Mouse (Mus musculus): Measurements from ENCODE around the gene Plekhb2.

The Plekhb2 gene

GRCm38 (mm10) chr1:34849745-34850342 lies at the start of gene Plekhb2:
Gene Plekhb2, plus strand, starts transcription at chr1:34849976.
- DNase-seq (ENCODE audit: low read depth) = peak; percentile 66

- DNase-seq (ENCODE audit: low read depth) = peak; percentile 75
Measured at GRCm38 (mm10) chr1:34801616-34802289, 48.0 kb upstream of the Plekhb2 start.

- DNase-seq (ENCODE audit: low read depth) = peak; percentile 79
Measured at GRCm38 (mm10) chr1:34802290-34802642, 47.5 kb upstream of the Plekhb2 start.

- DNase-seq (ENCODE audit: low read depth) = no peak
Measured at GRCm38 (mm10) chr1:34804863-34805262, 44.9 kb upstream of the Plekhb2 start.

- DNase-seq (ENCODE audit: low read depth) = no peak
Measured at GRCm38 (mm10) chr1:34805931-34806520, 43.8 kb upstream of the Plekhb2 start.

GRCm38 (mm10) chr1:34808445-34808844 lies 41.3 kb upstream of the Plekhb2 start:
- no peak for DNase-seq (ENCODE audit: low read depth)

- no peak for DNase-seq (ENCODE audit: low read depth)
Measured at GRCm38 (mm10) chr1:34810293-34810692, 39.5 kb upstream of the Plekhb2 start.

- DNase-seq (ENCODE audit: low read depth) = no peak
Measured at GRCm38 (mm10) chr1:34811035-34811434, 38.7 kb upstream of the Plekhb2 start.

GRCm38 (mm10) chr1:34811581-34811980 lies 38.2 kb upstream of the Plekhb2 start:
- no peak for DNase-seq (ENCODE audit: low read depth)

- no peak for DNase-seq (ENCODE audit: low read depth)
Measured at GRCm38 (mm10) chr1:34812407-34813247, 37.1 kb upstream of the Plekhb2 start.

GRCm38 (mm10) chr1:34815843-34816242 lies 33.9 kb upstream of the Plekhb2 start:
- DNase-seq (ENCODE audit: low read depth) = no peak

- DNase-seq (ENCODE audit: low read depth) = no peak
Measured at GRCm38 (mm10) chr1:34819225-34819910, 30.4 kb upstream of the Plekhb2 start.

GRCm38 (mm10) chr1:34821411-34821810 lies 28.4 kb upstream of the Plekhb2 start:
- DNase-seq (ENCODE audit: low read depth) = peak; percentile 36

GRCm38 (mm10) chr1:34822003-34822402 lies 27.8 kb upstream of the Plekhb2 start:
- DNase-seq (ENCODE audit: low read depth) = no peak

- no peak for DNase-seq (ENCODE audit: low read depth)
Measured at GRCm38 (mm10) chr1:34822746-34823145, 27.0 kb upstream of the Plekhb2 start.

GRCm38 (mm10) chr1:34823353-34823752 lies 26.4 kb upstream of the Plekhb2 start:
- DNase-seq (ENCODE audit: low read depth) = peak; percentile 52

GRCm38 (mm10) chr1:34824208-34824607 lies 25.6 kb upstream of the Plekhb2 start:
- DNase-seq (ENCODE audit: low read depth) = no peak

GRCm38 (mm10) chr1:34825909-34826308 lies 23.9 kb upstream of the Plekhb2 start:
- DNase-seq (ENCODE audit: low read depth) = no peak

- no peak for DNase-seq (ENCODE audit: low read depth)
Measured at GRCm38 (mm10) chr1:34827900-34828299, 21.9 kb upstream of the Plekhb2 start.

- DNase-seq (ENCODE audit: low read depth) = no peak
Measured at GRCm38 (mm10) chr1:34828528-34829294, 21.1 kb upstream of the Plekhb2 start.

GRCm38 (mm10) chr1:34830934-34831333 lies 18.8 kb upstream of the Plekhb2 start:
- no peak for DNase-seq (ENCODE audit: low read depth)
